Comparison of ENCODE assay signal across 9 mouse cellular contexts in the genomic region with DNA sequence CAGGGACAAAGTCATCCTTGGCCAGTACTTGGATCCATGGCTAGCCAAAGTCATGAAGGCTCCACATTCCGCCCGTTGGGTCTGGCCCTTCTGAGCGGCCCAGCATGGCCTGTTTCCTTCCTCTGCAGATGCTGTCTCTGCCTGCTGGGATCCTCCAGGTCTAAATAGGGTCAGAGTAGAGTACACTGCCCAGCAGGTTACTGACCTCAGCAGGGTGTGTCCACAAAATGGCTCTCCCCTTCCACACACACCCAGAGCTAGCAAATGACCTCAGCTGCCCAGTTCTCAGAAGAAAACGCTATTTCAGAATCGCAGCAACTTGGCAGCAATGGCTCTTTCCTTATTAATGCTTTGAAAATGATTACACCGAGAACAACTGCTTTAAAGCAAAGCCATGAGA. TPM values are rescaled to one million over a fixed set of nuclear protein-coding genes. Genes with fewer than 3 reads are reported as not detected.
DNase-seq lines count a peak whose midpoint lies in the region.
"Had no signal": no experiment of that assay in that cellular context is flagged by ENCODE, and none has a peak within 500 bp of the region (broad histone marks: within the 10 kb centered on the region; RNA-seq: fewer than 3 reads in every experiment).

No protein-coding gene starts in this region.

- intact Hi-C loops in heart, postnatal 14 days (cut with DNase I), result loop anchor here (10.0 kb wide), 1 partner anchor 203 kb away; a partner anchor contains a TSS
- intact Hi-C loops in left cerebral cortex, postnatal 25 days (cut with DNase I), result no loop called here

- peak; percentile 26 for DNase-seq in kidney, postnatal 14 days
- DNase-seq in kidney, postnatal 10 days, result no peak
- DNase-seq in ES-CJ7 (ENCODE audit: low read depth, low spot score) (peak; percentile 49), adipocyte (ENCODE audit: low spot score) (peak; percentile 29)
- DNase-seq in heart, postnatal 14 days, result peak; percentile 15 to 17
- DNase-seq in ovary, postnatal 36 days (ENCODE audit: low spot score), result no peak
- no peak for DNase-seq in left cerebral cortex, postnatal 25 days (ENCODE audit: low spot score in 2 of 2)
- DNase-seq: cerebellum, adult 11 months; thymus, postnatal 4 days had no signal

RNA-seq across cellular contexts. Expression of a gene that starts 27.5 kb away (rescaled TPM):
- 10 to 100 TPM; 32.3 to 36.3 TPM for total RNA-seq in heart, postnatal 14 days (2021)
- total RNA-seq in left cerebral cortex, postnatal 25 days (2021), result 10 to 100 TPM; 32.8 to 46.2 TPM

Comparison
In these comparisons a context has a peak if more than half of its experiments do, and no peak if none do; other contexts are left out.
1. DNase-seq: peak in kidney, postnatal 14 days (single experiment), ES-CJ7 (single experiment), adipocyte (single experiment) and heart, postnatal 14 days (2 of 2); none in kidney, postnatal 10 days (single experiment), ovary, postnatal 36 days (single experiment) and left cerebral cortex, postnatal 25 days (0 of 2).